Mouse (Mus musculus): ENCODE results near the gene Scarf2. TPM values are rescaled to one million over a fixed set of nuclear protein-coding genes. Genes with fewer than 3 reads are reported as not detected.

Scarf2 gene
- polyA plus RNA-seq, 1 experiment from 2014 or later = 11.1 TPM

GRCm38 (mm10) chr16:17813173-17813572 is 16.1 kb downstream of the Scarf2 start:
- Histone ChIP-seq H3K36me3 (ENCODE audit: control insufficient read depth, insufficient read depth, low read length) (no peaks in the 10 kb centered on the region), H3K4me2 (ENCODE audit: low read length) (no peak overlapping the region), H3K27me3 (ENCODE audit: control insufficient read depth, insufficient read depth, low read length) (peaks cover 13% of the 10 kb centered on the region), H3K4me3 (ENCODE audit: control insufficient read depth in 1 of 2, insufficient read depth in 1 of 2, low read depth in 1 of 2, low read length in 2 of 2) (no peak overlapping the region), H3K27ac (replicated peaks in 1 of 2; ENCODE audit: control insufficient read depth in 1 of 2, insufficient read depth in 1 of 2, low read depth in 2 of 2, low read length in 2 of 2) (no peak overlapping the region), H3K4me1 (ENCODE audit: control insufficient read depth in 2 of 2, insufficient read depth in 2 of 2, low read length in 2 of 2) (peaks cover 9 to 27% of the 10 kb centered on the region in 2 experiments; a peak in 3 of 4 replicates), H3K9ac (ENCODE audit: low read length) (peak overlapping the region; percentile 11; the same call in 1 of the 2 replicates), H3K9me3 (ENCODE audit: control insufficient read depth, low read length) (no peaks in the 10 kb centered on the region)
- WGBS = 25% methylated on average over 4 of the region's 4 CpGs
- ATAC-seq (ENCODE audit: insufficient number of reproducible peaks, insufficient read depth, low FRiP score, low read depth) = no peak

- peaks cover 2 to 10% of the 10 kb centered on the region in 2 experiments; a peak in 3 of 4 replicates for H3K4me1 ChIP-seq (ENCODE audit: control insufficient read depth in 2 of 2, insufficient read depth in 2 of 2, low read length in 2 of 2)
- 3% methylated on average over 59 of the region's 63 CpGs for WGBS
- no peaks in the 10 kb centered on the region for H3K9me3 ChIP-seq (ENCODE audit: control insufficient read depth, low read length)
- peak overlapping the region; percentile 70 for H3K9ac ChIP-seq (ENCODE audit: low read length)
- H3K4me2 ChIP-seq (ENCODE audit: low read length) = peak overlapping the region; percentile 80
- peak overlapping the region; percentile 50 to 52 for H3K4me3 ChIP-seq (ENCODE audit: control insufficient read depth in 1 of 2, insufficient read depth in 1 of 2, low read depth in 1 of 2, low read length in 2 of 2)
- no peak overlapping the region for H3K27ac ChIP-seq (replicated peaks in 1 of 2; ENCODE audit: control insufficient read depth in 1 of 2, insufficient read depth in 1 of 2, low read depth in 2 of 2, low read length in 2 of 2)
- ATAC-seq (ENCODE audit: insufficient number of reproducible peaks, insufficient read depth, low FRiP score, low read depth) = peak; percentile 57
- H3K36me3 ChIP-seq (ENCODE audit: control insufficient read depth, insufficient read depth, low read length) = no peaks in the 10 kb centered on the region
- peaks cover 9% of the 10 kb centered on the region for H3K27me3 ChIP-seq (ENCODE audit: control insufficient read depth, insufficient read depth, low read length)
Measured at GRCm38 (mm10) chr16:17815411-17816402, 18.6 kb downstream of the Scarf2 start.

GRCm38 (mm10) chr16:17816528-17816927 is 19.4 kb downstream of the Scarf2 start:
- H3K4me3 ChIP-seq (ENCODE audit: control insufficient read depth in 1 of 2, insufficient read depth in 1 of 2, low read depth in 1 of 2, low read length in 2 of 2) = no peak overlapping the region
- H3K27ac ChIP-seq (replicated peaks in 1 of 2; ENCODE audit: control insufficient read depth in 1 of 2, insufficient read depth in 1 of 2, low read depth in 2 of 2, low read length in 2 of 2) = no peak overlapping the region
- H3K27me3 ChIP-seq (ENCODE audit: control insufficient read depth, insufficient read depth, low read length) = peaks cover 9% of the 10 kb centered on the region
- H3K4me2 ChIP-seq (ENCODE audit: low read length) = no peak overlapping the region
- no peaks in the 10 kb centered on the region for H3K9me3 ChIP-seq (ENCODE audit: control insufficient read depth, low read length)
- H3K4me1 ChIP-seq (ENCODE audit: control insufficient read depth in 2 of 2, insufficient read depth in 2 of 2, low read length in 2 of 2) = peaks cover 2 to 8% of the 10 kb centered on the region in 2 experiments; a peak in 3 of 4 replicates
- H3K9ac ChIP-seq (ENCODE audit: low read length) = no peak overlapping the region
- H3K36me3 ChIP-seq (ENCODE audit: control insufficient read depth, insufficient read depth, low read length) = no peaks in the 10 kb centered on the region
- no peak for ATAC-seq (ENCODE audit: insufficient number of reproducible peaks, insufficient read depth, low FRiP score, low read depth)
- 83% methylated on average over 8 of the region's 8 CpGs for WGBS

- Histone ChIP-seq H3K36me3 (ENCODE audit: control insufficient read depth, insufficient read depth, low read length) (no peaks in the 10 kb centered on the region), H3K27me3 (ENCODE audit: control insufficient read depth, insufficient read depth, low read length) (peaks cover 29% of the 10 kb centered on the region), H3K9ac (ENCODE audit: low read length) (no peak overlapping the region), H3K4me1 (ENCODE audit: control insufficient read depth in 2 of 2, insufficient read depth in 2 of 2, low read length in 2 of 2) (no peaks in the 10 kb centered on the region), H3K4me3 (ENCODE audit: control insufficient read depth in 1 of 2, insufficient read depth in 1 of 2, low read depth in 1 of 2, low read length in 2 of 2) (no peak overlapping the region), H3K9me3 (ENCODE audit: control insufficient read depth, low read length) (no peaks in the 10 kb centered on the region), H3K4me2 (ENCODE audit: low read length) (no peak overlapping the region), H3K27ac (replicated peaks in 1 of 2; ENCODE audit: control insufficient read depth in 1 of 2, insufficient read depth in 1 of 2, low read depth in 2 of 2, low read length in 2 of 2) (no peak overlapping the region)
- no peak for ATAC-seq (ENCODE audit: insufficient number of reproducible peaks, insufficient read depth, low FRiP score, low read depth)
- WGBS = 78% methylated on average over 2 of the region's 2 CpGs
Measured at GRCm38 (mm10) chr16:17826500-17826899, 29.4 kb downstream of the Scarf2 start.

- no peak for ATAC-seq (ENCODE audit: insufficient number of reproducible peaks, insufficient read depth, low FRiP score, low read depth)
- H3K4me3 ChIP-seq (ENCODE audit: control insufficient read depth in 1 of 2, insufficient read depth in 1 of 2, low read depth in 1 of 2, low read length in 2 of 2) = no peak overlapping the region
- H3K4me1 ChIP-seq (ENCODE audit: control insufficient read depth in 2 of 2, insufficient read depth in 2 of 2, low read length in 2 of 2) = peaks cover 0 to 3% of the 10 kb centered on the region in 2 experiments; a peak in 1 of 4 replicates
- no peaks in the 10 kb centered on the region for H3K9me3 ChIP-seq (ENCODE audit: control insufficient read depth, low read length)
- 79% methylated on average over 2 of the region's 2 CpGs for WGBS
- no peak overlapping the region for H3K4me2 ChIP-seq (ENCODE audit: low read length)
- no peak overlapping the region for H3K27ac ChIP-seq (replicated peaks in 1 of 2; ENCODE audit: control insufficient read depth in 1 of 2, insufficient read depth in 1 of 2, low read depth in 2 of 2, low read length in 2 of 2)
- no peaks in the 10 kb centered on the region for H3K36me3 ChIP-seq (ENCODE audit: control insufficient read depth, insufficient read depth, low read length)
- H3K9ac ChIP-seq (ENCODE audit: low read length) = no peak overlapping the region
- peaks cover 43% of the 10 kb centered on the region for H3K27me3 ChIP-seq (ENCODE audit: control insufficient read depth, insufficient read depth, low read length)
Measured at GRCm38 (mm10) chr16:17828229-17828628, 31.1 kb downstream of the Scarf2 start.

GRCm38 (mm10) chr16:17828867-17829266 is 31.8 kb downstream of the Scarf2 start:
- peaks cover 0 to 4% of the 10 kb centered on the region in 2 experiments; a peak in 2 of 4 replicates for H3K4me1 ChIP-seq (ENCODE audit: control insufficient read depth in 2 of 2, insufficient read depth in 2 of 2, low read length in 2 of 2)
- no peak overlapping the region for H3K9ac ChIP-seq (ENCODE audit: low read length)
- no peaks in the 10 kb centered on the region for H3K9me3 ChIP-seq (ENCODE audit: control insufficient read depth, low read length)
- H3K36me3 ChIP-seq (ENCODE audit: control insufficient read depth, insufficient read depth, low read length) = no peaks in the 10 kb centered on the region
- WGBS = 82% methylated on average over 3 of the region's 3 CpGs
- no peak overlapping the region for H3K27ac ChIP-seq (replicated peaks in 1 of 2; ENCODE audit: control insufficient read depth in 1 of 2, insufficient read depth in 1 of 2, low read depth in 2 of 2, low read length in 2 of 2)
- no peak overlapping the region for H3K4me2 ChIP-seq (ENCODE audit: low read length)
- no peak overlapping the region for H3K4me3 ChIP-seq (ENCODE audit: control insufficient read depth in 1 of 2, insufficient read depth in 1 of 2, low read depth in 1 of 2, low read length in 2 of 2)
- H3K27me3 ChIP-seq (ENCODE audit: control insufficient read depth, insufficient read depth, low read length) = peaks cover 49% of the 10 kb centered on the region
- ATAC-seq (ENCODE audit: insufficient number of reproducible peaks, insufficient read depth, low FRiP score, low read depth) = no peak

GRCm38 (mm10) chr16:17830385-17831178 is 33.5 kb downstream of the Scarf2 start:
- ATAC-seq (ENCODE audit: insufficient number of reproducible peaks, insufficient read depth, low FRiP score, low read depth) = no peak
- Histone ChIP-seq H3K27ac (replicated peaks in 1 of 2; ENCODE audit: control insufficient read depth in 1 of 2, insufficient read depth in 1 of 2, low read depth in 2 of 2, low read length in 2 of 2) (no peak overlapping the region), H3K36me3 (ENCODE audit: control insufficient read depth, insufficient read depth, low read length) (no peaks in the 10 kb centered on the region), H3K4me1 (ENCODE audit: control insufficient read depth in 2 of 2, insufficient read depth in 2 of 2, low read length in 2 of 2) (peaks cover 2 to 7% of the 10 kb centered on the region in 2 experiments; a peak in 2 of 4 replicates), H3K9ac (ENCODE audit: low read length) (no peak overlapping the region), H3K9me3 (ENCODE audit: control insufficient read depth, low read length) (no peaks in the 10 kb centered on the region), H3K27me3 (ENCODE audit: control insufficient read depth, insufficient read depth, low read length) (peaks cover 66% of the 10 kb centered on the region), H3K4me3 (ENCODE audit: control insufficient read depth in 1 of 2, insufficient read depth in 1 of 2, low read depth in 1 of 2, low read length in 2 of 2) (no peak overlapping the region), H3K4me2 (ENCODE audit: low read length) (no peak overlapping the region)
- 72% methylated on average over 10 of the region's 10 CpGs for WGBS

Measured in heart, embryonic 14.5 days (tissue).